12 mouse cellular contexts compared by ENCODE assay signal in genomic region chr3:109309317-109310265, GRCm38 (mm10). TPM values are rescaled to one million over a fixed set of nuclear protein-coding genes. Genes with fewer than 3 reads are reported as not detected.
DNase-seq lines count a peak whose midpoint lies in the region; ATAC-seq lines count a peak whose summit lies in the region.
"Had no signal": no experiment of that assay in that cellular context is flagged by ENCODE, and none has a peak within 500 bp of the region (broad histone marks: within the 10 kb centered on the region; RNA-seq: fewer than 3 reads in every experiment).

No protein-coding gene starts in this region.

- no peak for DNase-seq in midbrain, embryonic 10.5 days (ENCODE audit: low spot score)
- peak; percentile 25 to 52 for DNase-seq in gastrocnemius, postnatal 4 days (ENCODE audit: low spot score in 2 of 2)
- DNase-seq in kidney, adult 8-10 months, result peak; percentile 25 to 29
- peak; percentile 15 for DNase-seq in ovary, postnatal 36 days (ENCODE audit: low spot score)
- no peak for DNase-seq in neural tube, embryonic 10.5 days (ENCODE audit: extremely low spot score, low spot score)
- no peak for DNase-seq in right cerebral cortex, adult 18-20 months
- no peak for DNase-seq in left cerebral cortex, postnatal 14 days (ENCODE audit: low spot score in 2 of 2)
- DNase-seq: cerebellum, adult 9-10 months had no signal

- H3K4me3 ChIP-seq in midbrain, embryonic 16.5 days (ENCODE audit: low read depth, low read length), result no peak overlapping the region
- no peak overlapping the region for H3K4me3 ChIP-seq in midbrain, embryonic 10.5 days
- H3K4me3 ChIP-seq: hindbrain, embryonic 15.5 days; midbrain, embryonic 12.5 days had no signal

- no peak overlapping the region for H3K4me2 ChIP-seq in midbrain, embryonic 16.5 days (ENCODE audit: low read length)
- H3K4me2 ChIP-seq: hindbrain, embryonic 15.5 days; midbrain, embryonic 12.5 days had no signal

- no peak overlapping the region for H3K9ac ChIP-seq in midbrain, embryonic 16.5 days (ENCODE audit: low read depth, low read length)
- H3K9ac ChIP-seq: hindbrain, embryonic 15.5 days; midbrain, embryonic 12.5 days had no signal

- H3K27ac ChIP-seq in midbrain, embryonic 16.5 days (ENCODE audit: low read length), result no peak overlapping the region
- H3K27ac ChIP-seq in midbrain, embryonic 10.5 days (replicated peaks), result no peak overlapping the region
- H3K27ac ChIP-seq: hindbrain, embryonic 15.5 days; midbrain, embryonic 12.5 days had no signal

- peak; percentile 21; the same call in 1 of the 2 replicates for ATAC-seq in midbrain, embryonic 16.5 days

- no peaks in the 10 kb centered on the region for H3K27me3 ChIP-seq in midbrain, embryonic 16.5 days (ENCODE audit: control insufficient read depth, insufficient read depth, low read depth, low read length)
- H3K27me3 ChIP-seq in midbrain, embryonic 10.5 days (ENCODE audit: low read depth, poor library complexity, severe bottlenecking), result no peaks in the 10 kb centered on the region
- H3K27me3 ChIP-seq: hindbrain, embryonic 15.5 days; midbrain, embryonic 12.5 days had no signal

- intact Hi-C loops in left cerebral cortex, postnatal 14 days (cut with DNase I), result no loop called here

- no peaks in the 10 kb centered on the region; the same call in 1 of the 2 replicates for H3K4me1 ChIP-seq in midbrain, embryonic 16.5 days (ENCODE audit: control insufficient read depth, insufficient read depth, low read length)
- H3K4me1 ChIP-seq in midbrain, embryonic 10.5 days, result no peaks in the 10 kb centered on the region; the same call in 1 of the 2 replicates
- H3K4me1 ChIP-seq: hindbrain, embryonic 15.5 days had no signal

- H3K36me3 ChIP-seq in midbrain, embryonic 16.5 days (ENCODE audit: control insufficient read depth, insufficient read depth, low read length), result no peaks in the 10 kb centered on the region
- no peaks in the 10 kb centered on the region for H3K36me3 ChIP-seq in midbrain, embryonic 10.5 days
- H3K36me3 ChIP-seq: G1E; hindbrain, embryonic 15.5 days; midbrain, embryonic 12.5 days had no signal

- 91% methylated on average over 18 of the region's 18 CpGs for WGBS in midbrain, embryonic 16.5 days
- WGBS in midbrain, embryonic 10.5 days, result 90% methylated on average over 18 of the region's 18 CpGs

- no peaks in the 10 kb centered on the region for H3K9me3 ChIP-seq in midbrain, embryonic 16.5 days (replicated peaks; ENCODE audit: control insufficient read depth, low read length, poor library complexity, severe bottlenecking)
- H3K9me3 ChIP-seq in midbrain, embryonic 10.5 days (replicated peaks), result no peaks in the 10 kb centered on the region
- H3K9me3 ChIP-seq: hindbrain, embryonic 15.5 days; midbrain, embryonic 12.5 days had no signal

RNA-seq across cellular contexts. Expression of gene Vav3, which starts 30.9 kb away (rescaled TPM):
- 18.9 and 29.6 TPM in 2 replicates for polyA plus RNA-seq in midbrain, embryonic 16.5 days (2015; fragmentation: Nextera tagmentation; extraction: Ambion mirVana)
- 7.6 and 8.4 TPM in 2 replicates for polyA plus RNA-seq in midbrain, embryonic 10.5 days (2016; fragmentation: Nextera tagmentation; extraction: Ambion mirVana)
- 10 to 100 TPM; 11.5 to 12.1 TPM for total RNA-seq in gastrocnemius, postnatal 4 days (2021)
- 1 to 10 TPM; 2.4 to 3.4 TPM for total RNA-seq in left cerebral cortex, postnatal 14 days (2021)
- polyA plus RNA-seq: G1E had no signal

Comparison
In these comparisons a context has a peak if more than half of its experiments do, and no peak if none do; other contexts are left out.
1. DNase-seq: peak in gastrocnemius, postnatal 4 days (2 of 2), kidney, adult 8-10 months (2 of 2) and ovary, postnatal 36 days (single experiment); none in midbrain, embryonic 10.5 days (single experiment), neural tube, embryonic 10.5 days (single experiment), right cerebral cortex, adult 18-20 months (single experiment) and left cerebral cortex, postnatal 14 days (0 of 2).